Mouse (Mus musculus) kidney, adult 2 months (tissue): ENCODE results near the gene Lrrk1. TPM values are rescaled to one million over a fixed set of nuclear protein-coding genes. Genes with fewer than 3 reads are reported as not detected.

Experiments
- DNase-seq: peaks from one replicate; pipeline ENCODE4 v3.0.0; 2021
- H3K27ac ChIP-seq: fragments of 200-500 bp; 2 replicates; pipeline ENCODE4 v1.5.1; 2012; ENCODE audit warnings: low read depth, low read length, control low read depth, inconsistent platforms; ENCODE audit not compliant: insufficient read depth
- H3K27me3 ChIP-seq: fragments of 200-500 bp; replicated peaks from 2 replicates; pipeline ENCODE4 v1.6.1; 2012; ENCODE audit warnings: mild to moderate bottlenecking, moderate library complexity, low read length, inconsistent platforms; ENCODE audit not compliant: control insufficient read depth, insufficient read depth
- H3K36me3 ChIP-seq: fragments of 200-500 bp; 2 replicates; pipeline ENCODE4 v1.6.1; 2012; ENCODE audit warnings: mild to moderate bottlenecking, moderate library complexity, low read length, inconsistent platforms; ENCODE audit not compliant: control insufficient read depth, insufficient read depth
- H3K4me1 ChIP-seq: fragments of 200-500 bp; 2 replicates; pipeline ENCODE4 v1.6.1; 2011; ENCODE audit warnings: low read length; ENCODE audit not compliant: control insufficient read depth, insufficient read depth
- H3K4me3 ChIP-seq: fragments of 200-500 bp; 2 replicates; pipeline ENCODE4 v1.5.1; 2011; ENCODE audit warnings: mild to moderate bottlenecking, low read depth, low read length, control low read depth; ENCODE audit not compliant: insufficient read depth
- CTCF ChIP-seq: fragments of 200-500 bp; conservative IDR thresholded peaks from 2 replicates; pipeline ENCODE4 v1.5.1; 2011; ENCODE audit warnings: low read depth, mild to moderate bottlenecking, control low read depth, low read length, moderate library complexity, mixed read lengths; ENCODE audit not compliant: insufficient read depth, insufficient read length
- POLR2A ChIP-seq: fragments of 200-500 bp; IDR thresholded peaks from one replicate; pipeline ENCODE4 v1.6.1; 2011; ENCODE audit warnings: low read depth, low read length, control low read depth
- WGBS: fragments of 180-500 bp; shearing (Covaris S2); methylation state at CpG from one replicate; pipeline ENCODE4 v1.1.7; 2018; 5-methylcytosine and 5-hydroxymethylcytosine counted together
- polyA plus RNA-seq: library from polyadenylated mRNA; depleted of rRNA; stranded (reverse); fragments of >200 nt; gene quantifications from 2 replicates; pipeline ENCODE4 v1.2.3, GENCODE M21; 2012

The Lrrk1 gene
- polyA plus RNA-seq, 1 experiment = 17.3 TPM

- Histone ChIP-seq H3K4me1 (no peaks in the 10 kb centered on the region), H3K27ac (no peak overlapping the region), H3K36me3 (no peaks in the 10 kb centered on the region), H3K4me3 (no peak overlapping the region), H3K27me3 (no peaks in the 10 kb centered on the region)
- no peak for DNase-seq
- TF ChIP-seq CTCF (no peak), POLR2A (no peak)
- WGBS = 94% methylated on average over 13 of the region's 13 CpGs
Measured at GRCm38 (mm10) chr7:66262570-66263156, 125.5 kb downstream of the Lrrk1 start.

GRCm38 (mm10) chr7:66260763-66261390 is 127.3 kb downstream of the Lrrk1 start:
- no peak overlapping the region for H3K27ac ChIP-seq
- H3K4me1 ChIP-seq = no peaks in the 10 kb centered on the region
- TF ChIP-seq POLR2A = no peak
- TF ChIP-seq CTCF = no peak
- no peak for DNase-seq
- no peak overlapping the region for H3K4me3 ChIP-seq
- 73% methylated on average over 7 of the region's 7 CpGs for WGBS
- H3K27me3 ChIP-seq = no peaks in the 10 kb centered on the region
- H3K36me3 ChIP-seq = no peaks in the 10 kb centered on the region

DNA sequence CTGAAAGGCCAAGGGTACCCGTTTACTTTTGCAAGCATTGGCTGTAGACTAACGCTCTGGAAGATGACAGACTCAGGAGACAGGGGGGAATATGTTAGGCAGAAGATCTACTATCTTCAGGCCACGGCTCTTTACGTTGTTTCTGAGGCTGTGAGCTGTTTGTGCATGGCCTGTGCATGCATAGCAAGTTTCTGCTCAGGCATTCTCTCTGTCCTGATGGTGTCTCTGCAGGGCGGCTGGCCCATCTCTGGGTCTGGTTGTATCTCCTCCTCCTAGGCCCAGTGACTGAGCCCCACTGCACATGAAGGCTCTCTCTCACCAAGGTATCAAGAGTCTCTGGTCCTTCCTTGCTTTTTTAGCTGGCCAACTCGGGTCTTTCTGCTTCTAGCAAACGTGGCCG is 127.9 kb downstream of the Lrrk1 start:
- H3K27ac ChIP-seq = no peak overlapping the region
- 87% methylated on average over 8 of the region's 8 CpGs for WGBS

DNA sequence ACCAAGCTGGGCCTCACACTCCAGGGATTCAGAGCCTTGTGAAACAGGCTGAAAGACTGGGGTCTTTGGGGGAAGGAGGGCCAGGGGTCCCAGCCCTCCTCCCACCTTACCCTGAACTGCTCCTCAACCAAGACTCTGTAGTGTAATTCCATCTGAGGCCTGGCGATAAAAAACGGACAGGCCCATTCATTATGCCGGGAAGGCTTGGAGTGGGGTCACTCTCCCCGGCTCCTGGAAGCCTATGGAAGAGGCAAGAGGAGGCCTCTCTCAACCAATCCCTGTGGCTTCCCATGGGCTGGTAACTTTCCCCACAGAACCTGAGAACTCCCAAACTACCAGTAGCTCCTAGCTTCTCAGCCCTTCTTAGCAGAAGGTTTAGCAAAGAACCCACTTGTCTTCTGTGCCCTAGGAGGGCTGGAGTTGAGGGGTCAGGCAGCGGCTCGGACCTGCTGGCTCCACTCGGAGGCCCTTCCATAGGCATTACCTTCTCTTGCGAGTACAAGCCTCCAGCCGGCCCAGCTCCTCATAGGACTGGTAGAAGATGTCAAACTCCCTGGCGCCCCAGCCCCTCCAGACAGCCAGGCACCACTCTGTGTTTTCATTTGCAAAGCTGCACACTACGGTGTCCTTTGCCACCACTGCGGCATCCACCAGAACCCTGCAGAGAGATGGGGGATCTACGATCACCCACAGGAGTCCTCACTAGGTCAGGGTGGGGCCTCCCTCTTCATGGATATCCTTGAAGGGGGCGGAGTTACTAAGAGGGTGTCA is 128.5 kb downstream of the Lrrk1 start:
- Histone ChIP-seq H3K4me1 (no peaks in the 10 kb centered on the region), H3K27me3 (no peaks in the 10 kb centered on the region), H3K36me3 (no peaks in the 10 kb centered on the region), H3K27ac (no peak overlapping the region), H3K4me3 (no peak overlapping the region)
- no peak for DNase-seq
- no peak for TF ChIP-seq POLR2A
- no peak for TF ChIP-seq CTCF
- WGBS = 78% methylated on average over 14 of the region's 14 CpGs

More for the DNA sequence above, 127.9 kb downstream of the Lrrk1 start:
- no peak for DNase-seq
- Histone ChIP-seq H3K27me3 (no peaks in the 10 kb centered on the region), H3K36me3 (no peaks in the 10 kb centered on the region), H3K4me1 (no peaks in the 10 kb centered on the region), H3K4me3 (no peak overlapping the region)
- TF ChIP-seq POLR2A (no peak), CTCF (no peak)

- no peak overlapping the region for H3K27ac ChIP-seq
- WGBS = 59% methylated on average over 5 of the region's 5 CpGs
Measured at GRCm38 (mm10) chr7:66258997-66259396, 129.2 kb downstream of the Lrrk1 start.

GRCm38 (mm10) chr7:66257232-66257631 is 130.9 kb downstream of the Lrrk1 start:
- TF ChIP-seq POLR2A (no peak), CTCF (no peak)

More at GRCm38 (mm10) chr7:66258997-66259396, 129.2 kb downstream of the Lrrk1 start:
- no peaks in the 10 kb centered on the region for H3K36me3 ChIP-seq
- DNase-seq = no peak
- H3K4me1 ChIP-seq = no peaks in the 10 kb centered on the region
- TF ChIP-seq POLR2A (no peak), CTCF (no peak)
- H3K4me3 ChIP-seq = no peak overlapping the region
- no peaks in the 10 kb centered on the region for H3K27me3 ChIP-seq

DNA sequence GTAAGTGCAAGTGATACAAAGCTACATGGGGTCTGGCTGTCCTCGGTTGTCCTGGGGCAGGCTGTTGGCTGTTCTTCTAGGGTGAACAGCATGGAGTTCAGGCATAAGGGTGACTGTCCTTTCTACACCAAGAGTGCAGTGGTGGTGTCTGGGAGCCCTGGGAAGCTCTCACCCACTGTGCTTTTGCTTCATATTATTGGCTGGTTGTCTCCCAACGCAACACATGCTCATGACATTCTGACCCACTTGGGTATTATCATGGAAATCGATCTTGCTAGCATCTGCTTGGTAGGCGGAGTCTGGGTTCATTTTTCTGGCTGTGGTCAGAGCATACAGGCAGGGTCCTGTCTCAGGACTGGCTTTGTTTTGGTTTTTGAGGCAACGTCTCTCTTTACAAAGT is 131.7 kb downstream of the Lrrk1 start:
- no peaks in the 10 kb centered on the region for H3K4me1 ChIP-seq
- H3K36me3 ChIP-seq = no peaks in the 10 kb centered on the region
- TF ChIP-seq CTCF (no peak), POLR2A (no peak)
- H3K27ac ChIP-seq = no peak overlapping the region
- 89% methylated on average over 5 of the region's 5 CpGs for WGBS
- no peaks in the 10 kb centered on the region for H3K27me3 ChIP-seq
- no peak overlapping the region for H3K4me3 ChIP-seq
- DNase-seq = no peak

More at GRCm38 (mm10) chr7:66257232-66257631, 130.9 kb downstream of the Lrrk1 start:
- peak; percentile 45 for DNase-seq
- 79% methylated on average over 5 of the region's 5 CpGs for WGBS
- Histone ChIP-seq H3K27me3 (no peaks in the 10 kb centered on the region), H3K4me1 (no peaks in the 10 kb centered on the region), H3K4me3 (no peak overlapping the region), H3K27ac (no peak overlapping the region), H3K36me3 (no peaks in the 10 kb centered on the region)
